Mouse (Mus musculus) 416B (cell line): Measurements from ENCODE around the gene Slc22a19.
"Not testable (repeated sequence)": the region's sequence is repeated elsewhere in the genome, so short reads cannot be mapped to it uniquely, and the experiment has no call there.

Experiments used
- DNase-seq: peaks from one replicate; pipeline ENCODE4 v3.0.0; 2011; ENCODE audit warnings: low read depth

Slc22a19 gene

DNA sequence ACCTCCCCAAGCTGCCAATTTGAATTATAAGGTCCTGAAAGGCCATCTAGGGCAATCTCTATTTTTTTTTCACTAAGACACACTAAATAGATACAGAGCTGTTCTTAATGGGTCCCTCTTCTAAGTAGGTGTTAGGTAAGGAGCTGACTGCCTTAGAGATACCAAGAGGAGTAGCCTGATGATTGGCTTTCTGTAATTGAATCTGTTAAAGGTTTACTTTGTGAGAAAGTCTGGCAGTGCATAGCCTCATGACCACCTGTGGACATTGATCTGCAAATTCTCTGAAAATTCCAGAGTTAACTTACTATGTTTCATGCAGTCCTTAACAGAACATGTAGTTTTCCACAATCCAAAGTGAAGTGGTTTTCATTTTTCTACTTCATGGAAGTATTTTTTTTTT is at the start of gene Slc22a19:
Gene Slc22a19 (minus strand): TSS at position 163 of the 400 bp plus-strand sequence.
- DNase-seq, result no peak

DNA sequence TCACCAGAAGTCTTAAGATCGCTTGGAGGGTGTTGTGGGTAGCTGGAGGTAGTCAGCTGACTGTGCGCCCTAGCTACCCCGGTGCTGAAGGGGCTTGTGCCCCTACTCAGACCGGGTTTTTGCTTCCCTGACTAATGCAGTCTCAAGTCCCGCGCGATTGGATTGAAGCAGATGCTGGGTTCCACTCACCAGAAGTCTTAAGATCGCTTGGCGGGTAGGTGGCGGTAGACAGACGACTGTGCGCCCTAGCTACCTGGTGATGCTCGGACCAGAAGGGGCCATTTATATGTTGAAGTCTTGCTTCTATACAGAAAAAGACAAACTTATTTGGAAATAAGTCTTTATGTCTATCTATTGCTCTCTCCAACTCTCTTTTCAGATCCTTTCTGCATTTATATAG is 42.3 kb upstream of the Slc22a19 start:
- not testable (repeated sequence) for DNase-seq

DNA sequence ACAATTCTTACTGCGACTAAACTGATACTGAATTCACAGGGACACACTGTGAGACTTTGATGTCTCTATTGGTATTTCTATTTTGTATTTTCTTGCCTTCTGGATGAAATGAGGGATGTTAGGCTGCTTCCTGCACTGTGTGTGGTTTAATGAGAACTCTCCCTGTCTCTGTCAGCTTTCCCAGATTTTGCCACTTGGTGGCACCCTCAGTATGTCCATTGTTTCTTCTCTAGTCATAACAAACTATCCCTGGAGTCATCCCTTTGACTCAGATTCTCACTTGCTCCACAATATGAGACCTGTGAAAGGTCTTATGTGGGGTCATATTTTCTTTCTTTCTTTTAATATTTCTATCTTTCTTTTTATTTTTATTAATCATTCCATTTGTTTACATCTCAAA is 18.4 kb upstream of the Slc22a19 start:
- DNase-seq, result peak; percentile 38

DNA sequence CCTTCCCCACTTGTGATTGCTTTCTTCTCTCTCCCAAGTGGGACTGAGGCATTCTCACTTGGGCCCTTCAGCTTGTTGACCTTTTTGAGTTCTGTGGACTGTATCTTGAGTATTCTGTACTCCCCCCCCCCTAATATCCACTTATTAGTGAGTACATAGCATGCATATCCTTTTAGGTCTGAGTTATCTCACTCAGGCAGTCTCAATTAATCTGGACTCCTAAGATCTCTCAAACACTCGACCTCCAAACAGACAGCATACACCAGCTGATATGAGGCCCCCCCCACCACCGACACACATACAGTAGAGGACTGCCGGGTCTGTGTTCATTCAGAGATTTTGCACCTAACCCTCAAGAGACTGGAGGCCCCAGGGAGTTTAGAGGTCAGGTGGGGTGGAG is 18.0 kb downstream of the Slc22a19 start:
- not testable (repeated sequence) for DNase-seq

DNA sequence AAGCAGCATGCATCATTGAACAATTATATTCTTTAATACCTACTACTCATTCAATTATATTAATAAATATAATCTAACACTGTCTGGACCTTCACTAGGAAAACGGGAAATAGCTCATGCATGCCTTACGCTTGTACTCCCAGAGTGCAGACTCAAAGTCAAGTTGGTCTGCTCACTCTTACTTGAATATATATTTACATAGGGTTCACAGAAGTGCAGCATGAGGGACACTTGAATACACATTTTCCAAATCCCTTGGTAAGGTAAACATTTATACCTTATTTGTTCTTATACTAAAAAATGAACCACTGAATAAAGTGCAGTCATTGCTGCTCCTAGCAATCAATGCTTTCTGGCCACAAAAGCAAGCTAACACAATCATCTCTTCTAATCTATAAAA is 19.9 kb downstream of the Slc22a19 start:
- no peak for DNase-seq

DNA sequence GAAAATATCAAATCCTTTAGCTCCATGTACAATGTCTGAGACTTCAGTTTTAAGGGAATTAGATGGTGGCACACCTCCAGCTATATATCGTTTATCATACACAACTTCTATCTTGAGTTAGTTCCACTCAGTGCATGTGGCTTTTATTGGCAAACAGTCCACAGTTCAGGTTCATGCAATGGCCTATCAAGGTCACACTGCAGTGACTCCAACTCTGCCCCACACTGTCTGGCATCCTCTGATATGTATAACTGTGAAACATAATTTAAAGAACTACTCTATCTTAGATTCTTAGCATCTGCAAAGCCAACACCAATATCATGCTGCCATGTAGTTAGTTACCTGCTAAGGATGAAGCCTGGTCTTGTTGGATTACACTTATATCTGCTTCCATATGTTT is 23.1 kb downstream of the Slc22a19 start:
- DNase-seq, result no peak

DNA sequence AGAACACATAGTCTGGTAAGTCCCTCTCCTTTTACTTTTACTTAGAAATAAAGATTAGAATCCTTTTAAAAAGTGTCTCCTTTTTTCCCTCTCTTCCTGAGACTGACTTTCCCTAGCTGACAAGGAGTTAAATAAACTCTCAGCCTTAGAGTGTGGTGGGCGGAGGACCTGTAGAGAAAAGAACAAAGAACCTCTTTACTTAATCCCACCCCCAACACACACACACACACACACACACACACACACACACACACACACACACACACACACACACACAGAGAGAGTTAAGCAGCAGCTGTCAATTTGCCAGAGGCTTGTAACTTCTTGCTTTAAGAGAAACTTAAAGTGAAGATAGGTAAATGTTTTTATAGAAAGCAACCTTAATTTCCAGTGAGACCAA is 39.1 kb downstream of the Slc22a19 start:
- DNase-seq, result no peak

DNA sequence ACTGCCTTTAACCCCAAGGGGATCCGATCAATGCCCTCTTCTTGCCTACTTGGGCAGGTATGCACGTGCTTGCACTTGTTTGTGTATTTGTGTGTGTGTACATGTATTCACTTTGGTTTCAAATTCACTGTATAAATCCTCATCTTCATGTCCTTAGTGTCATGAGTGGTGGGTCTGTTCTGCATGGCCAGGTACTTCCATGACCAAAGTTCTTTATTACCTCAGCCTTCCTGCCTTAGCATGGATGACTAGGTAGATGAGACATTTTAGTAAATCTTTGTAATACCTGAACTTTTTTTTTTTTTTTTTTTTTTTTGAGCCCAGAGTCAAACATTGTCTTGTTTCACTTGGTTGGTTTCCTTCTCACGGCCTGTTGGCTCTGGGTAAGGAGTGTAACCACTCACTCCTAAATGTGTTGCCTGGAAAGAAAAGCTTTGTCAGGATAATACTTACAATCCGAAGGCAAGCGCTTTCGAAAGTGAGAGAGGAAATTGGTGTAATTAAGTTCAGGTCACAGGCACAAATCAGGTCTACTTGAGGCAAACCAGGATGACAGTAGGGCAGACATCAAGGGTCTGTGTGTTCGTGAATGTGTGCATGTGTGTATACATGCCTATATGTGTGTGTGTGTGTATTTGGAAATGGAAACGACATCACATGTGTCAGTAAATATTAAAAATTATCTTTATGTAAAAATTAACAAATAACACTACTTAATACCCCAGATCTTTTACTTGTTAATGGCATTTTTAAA is 62.0 kb downstream of the Slc22a19 start:
- no peak for DNase-seq

DNA sequence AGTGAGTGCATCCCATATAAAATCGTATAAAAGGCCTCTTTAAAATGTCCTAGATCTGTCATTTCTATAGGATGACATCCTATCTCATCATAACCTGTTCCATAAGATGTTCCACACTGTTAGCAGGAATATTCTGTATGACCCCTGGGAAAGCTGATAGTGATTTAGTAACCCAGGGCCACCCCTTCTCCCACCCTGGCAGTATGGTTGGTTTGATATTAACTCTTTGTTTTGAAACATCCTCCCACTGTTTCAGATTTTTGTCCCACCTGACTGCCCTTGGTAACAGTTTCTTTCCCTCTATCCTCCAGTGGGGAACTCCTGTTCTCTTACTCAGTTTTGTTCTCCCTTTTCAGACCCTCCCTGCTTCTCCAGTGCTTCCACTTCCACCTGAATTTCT is 77.3 kb downstream of the Slc22a19 start:
- DNase-seq, result no peak

DNA sequence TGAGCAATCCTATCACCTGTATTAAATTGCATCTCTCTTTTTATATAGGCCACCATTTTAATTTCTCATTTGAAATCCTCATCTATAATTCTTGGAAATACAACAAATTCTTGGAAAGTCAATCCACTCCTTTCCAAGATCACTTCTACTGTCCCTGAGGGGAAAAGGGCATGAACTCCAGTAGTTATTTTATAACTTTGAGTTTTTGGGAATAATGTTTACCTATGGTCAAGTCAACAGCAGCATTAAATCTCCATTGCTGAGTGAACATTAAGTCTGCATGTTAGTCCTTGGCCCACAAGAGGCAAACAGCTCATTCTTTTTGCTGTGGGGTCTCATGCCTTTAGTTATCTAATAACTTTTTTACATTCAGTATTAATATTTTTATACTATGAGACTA is 78.1 kb downstream of the Slc22a19 start:
- DNase-seq, result no peak
